Mouse (Mus musculus) cerebral cortex, adult 2 months (tissue): ENCODE measurements around the gene Golgb1.

Experiments
- WGBS: fragments of 180-500 bp; shearing (Covaris S2); methylation state at CpG from one replicate; pipeline ENCODE4 v1.1.7; 2018; 5-methylcytosine and 5-hydroxymethylcytosine counted together

The Golgb1 gene

GRCm38 (mm10) chr16:36874583-36875275 lies at the start of gene Golgb1, which contains the start of gene Eaf2:
Golgb1 (plus strand) TSS chr16:36875140.
Eaf2 (minus strand) TSS chr16:36875003.
- under 1% methylated on average over 43 of the region's 43 CpGs for WGBS

- WGBS: 8% methylated on average over 11 of the region's 11 CpGs
These were observed 47.3 kb upstream of the Golgb1 start for GRCm38 (mm10) chr16:36827611-36828053.

GRCm38 (mm10) chr16:36828054-36828786 lies 46.7 kb upstream of the Golgb1 start, which contains the start of gene Iqcb1:
Iqcb1 (plus strand) TSS chr16:36828385.
- WGBS: under 1% methylated on average over 63 of the region's 64 CpGs

- 6% methylated on average over 11 of the region's 11 CpGs for WGBS
These were observed 46.1 kb upstream of the Golgb1 start for GRCm38 (mm10) chr16:36828820-36829219.

GRCm38 (mm10) chr16:36846894-36847293 lies 28.0 kb upstream of the Golgb1 start:
- 97% methylated on average over 1 of the region's 1 CpGs for WGBS

- WGBS: 89% methylated on average over 3 of the region's 3 CpGs
These were observed 23.7 kb upstream of the Golgb1 start for GRCm38 (mm10) chr16:36851202-36851601.

GRCm38 (mm10) chr16:36863585-36863984 lies 11.4 kb upstream of the Golgb1 start:
- WGBS: 89% methylated on average over 3 of the region's 3 CpGs

GRCm38 (mm10) chr16:36869442-36869841 lies 5.5 kb upstream of the Golgb1 start:
- 95% methylated on average over 2 of the region's 2 CpGs for WGBS

GRCm38 (mm10) chr16:36875276-36875851 lies 424 bp downstream of the Golgb1 start:
- under 1% methylated on average over 47 of the region's 48 CpGs for WGBS

GRCm38 (mm10) chr16:36877316-36877715 lies 2.4 kb downstream of the Golgb1 start:
- WGBS: 77% methylated on average over 5 of the region's 5 CpGs

GRCm38 (mm10) chr16:36882737-36883343 lies 7.9 kb downstream of the Golgb1 start:
- 49% methylated on average over 5 of the region's 5 CpGs for WGBS

- 91% methylated on average over 4 of the region's 4 CpGs for WGBS
These were observed 9.9 kb downstream of the Golgb1 start for GRCm38 (mm10) chr16:36884881-36885280.

- whole genome bisulfite sequencing: 97% methylated on average over 11 of the region's 11 CpGs
These were observed 11.0 kb downstream of the Golgb1 start for GRCm38 (mm10) chr16:36885912-36886311.

- 71% methylated on average over 5 of the region's 5 CpGs for WGBS
These were observed 12.6 kb downstream of the Golgb1 start for GRCm38 (mm10) chr16:36887546-36887945.

GRCm38 (mm10) chr16:36890559-36890958 lies 15.6 kb downstream of the Golgb1 start:
- WGBS: 92% methylated on average over 3 of the region's 3 CpGs

- 98% methylated on average over 4 of the region's 4 CpGs for WGBS
These were observed 16.5 kb downstream of the Golgb1 start for GRCm38 (mm10) chr16:36891415-36891814.

- WGBS: 92% methylated on average over 10 of the region's 10 CpGs
These were observed 18.4 kb downstream of the Golgb1 start for GRCm38 (mm10) chr16:36893317-36893716.

- 93% methylated on average over 6 of the region's 6 CpGs for WGBS
These were observed 21.8 kb downstream of the Golgb1 start for GRCm38 (mm10) chr16:36896712-36897111.

GRCm38 (mm10) chr16:36903156-36903555 lies 28.2 kb downstream of the Golgb1 start:
- WGBS: 89% methylated on average over 5 of the region's 5 CpGs

- 84% methylated on average over 10 of the region's 10 CpGs for WGBS
These were observed 37.0 kb downstream of the Golgb1 start for GRCm38 (mm10) chr16:36911909-36912308.

- 86% methylated on average over 13 of the region's 13 CpGs for WGBS
These were observed 37.4 kb downstream of the Golgb1 start for GRCm38 (mm10) chr16:36912311-36912710.

GRCm38 (mm10) chr16:36914195-36914594 lies 39.3 kb downstream of the Golgb1 start:
- 50% methylated on average over 5 of the region's 5 CpGs for WGBS
